Mouse (Mus musculus) testis, adult 2 months (tissue): ENCODE data around the gene Cmc2.

Experiments
- CTCF ChIP-seq: fragments of 200-500 bp; IDR thresholded peaks from 2 replicates; pipeline ENCODE4 v1.5.1; 2012; ENCODE audit warnings: low read depth, mild to moderate bottlenecking, inconsistent platforms, low read length, moderate library complexity; ENCODE audit not compliant: control insufficient read depth, insufficient read depth, insufficient replicate concordance
- POLR2A ChIP-seq: fragments of 200-500 bp; IDR thresholded peaks from 2 replicates; pipeline ENCODE4 v1.6.1; 2012; ENCODE audit warnings: low read depth, mild to moderate bottlenecking, inconsistent platforms, low read length, moderate library complexity; ENCODE audit not compliant: control insufficient read depth

GRCm38 (mm10) chr8:116934976-116935375 lies 13.7 kb upstream of the Cmc2 start:
- no peak for TF ChIP-seq POLR2A
- TF ChIP-seq CTCF = no peak
